Mouse (Mus musculus): Measurements from ENCODE around the gene H13. TPM values are rescaled to one million over a fixed set of nuclear protein-coding genes. Genes with fewer than 3 reads are reported as not detected.

Gene H13
- total RNA-seq, 2 experiments from 2014 or later: 169 to 173 TPM

DNA sequence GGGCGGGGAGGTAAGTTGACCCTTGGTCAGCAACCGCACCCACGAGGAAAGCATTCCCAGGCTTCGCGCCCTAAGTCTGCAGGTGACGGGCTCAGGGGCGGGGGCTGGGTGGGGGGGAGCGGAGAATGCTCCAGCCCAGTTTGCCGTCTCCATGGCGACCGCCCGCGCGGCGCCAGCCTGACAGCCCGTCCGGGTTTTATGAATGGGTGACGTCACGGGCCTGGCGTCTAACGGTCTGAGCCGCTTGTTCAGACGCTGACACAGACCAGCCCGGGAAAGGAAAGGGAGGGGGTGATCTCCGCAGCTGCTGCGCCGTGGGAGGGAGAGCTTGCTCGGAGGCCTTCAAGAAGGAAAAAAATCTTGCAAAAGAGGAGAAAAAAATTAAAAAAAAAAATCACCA is 65.7 kb downstream of the H13 start:
- DNase-seq: peak; percentile 98

DNA sequence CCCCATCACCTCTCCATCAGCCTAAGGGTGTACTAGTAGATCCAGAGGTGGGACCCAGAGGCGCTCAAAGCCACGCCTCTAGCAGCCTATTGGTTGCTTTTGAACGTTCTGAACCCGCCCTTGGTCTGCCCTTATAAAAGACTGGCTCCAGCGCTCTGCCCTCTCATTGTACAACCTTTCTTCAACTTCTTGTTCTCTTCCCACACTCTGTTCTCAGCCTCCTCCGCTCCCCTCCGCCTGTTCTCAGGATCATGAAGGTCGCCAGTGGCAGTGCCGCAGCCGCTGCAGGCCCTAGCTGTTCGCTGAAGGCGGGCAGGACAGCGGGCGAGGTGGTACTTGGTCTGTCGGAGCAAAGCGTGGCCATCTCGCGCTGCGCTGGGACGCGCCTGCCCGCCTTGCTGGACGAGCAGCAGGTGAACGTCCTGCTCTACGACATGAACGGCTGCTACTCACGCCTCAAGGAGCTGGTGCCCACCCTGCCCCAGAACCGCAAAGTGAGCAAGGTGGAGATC is 66.9 kb downstream of the H13 start, which contains the start of gene Id1:
TSS of gene Id1 (plus strand) at position 162 of the 512 bp plus-strand sequence.
- peak; percentile 89 to 91 for DNase-seq

DNA sequence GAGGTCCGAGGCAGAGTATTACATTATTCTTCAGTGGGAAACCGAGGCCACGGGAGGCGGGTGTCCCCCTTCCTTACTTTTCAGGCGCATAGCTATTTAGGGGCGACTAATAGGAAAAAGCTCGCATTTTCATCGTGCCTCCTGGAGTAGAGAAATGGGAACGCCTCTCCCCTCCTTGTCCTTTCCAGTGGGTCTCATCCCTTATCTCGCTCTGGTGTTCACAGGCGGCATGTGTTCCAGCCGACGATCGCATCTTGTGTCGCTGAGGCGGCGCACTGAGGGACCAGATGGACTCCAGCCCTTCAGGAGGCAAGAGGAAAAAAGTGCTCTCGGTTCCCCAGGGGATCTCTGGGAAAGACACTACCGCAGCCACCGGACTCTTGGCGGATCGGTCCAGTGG is 67.5 kb downstream of the H13 start:
- peak; percentile 44 to 53 for DNase-seq

DNA sequence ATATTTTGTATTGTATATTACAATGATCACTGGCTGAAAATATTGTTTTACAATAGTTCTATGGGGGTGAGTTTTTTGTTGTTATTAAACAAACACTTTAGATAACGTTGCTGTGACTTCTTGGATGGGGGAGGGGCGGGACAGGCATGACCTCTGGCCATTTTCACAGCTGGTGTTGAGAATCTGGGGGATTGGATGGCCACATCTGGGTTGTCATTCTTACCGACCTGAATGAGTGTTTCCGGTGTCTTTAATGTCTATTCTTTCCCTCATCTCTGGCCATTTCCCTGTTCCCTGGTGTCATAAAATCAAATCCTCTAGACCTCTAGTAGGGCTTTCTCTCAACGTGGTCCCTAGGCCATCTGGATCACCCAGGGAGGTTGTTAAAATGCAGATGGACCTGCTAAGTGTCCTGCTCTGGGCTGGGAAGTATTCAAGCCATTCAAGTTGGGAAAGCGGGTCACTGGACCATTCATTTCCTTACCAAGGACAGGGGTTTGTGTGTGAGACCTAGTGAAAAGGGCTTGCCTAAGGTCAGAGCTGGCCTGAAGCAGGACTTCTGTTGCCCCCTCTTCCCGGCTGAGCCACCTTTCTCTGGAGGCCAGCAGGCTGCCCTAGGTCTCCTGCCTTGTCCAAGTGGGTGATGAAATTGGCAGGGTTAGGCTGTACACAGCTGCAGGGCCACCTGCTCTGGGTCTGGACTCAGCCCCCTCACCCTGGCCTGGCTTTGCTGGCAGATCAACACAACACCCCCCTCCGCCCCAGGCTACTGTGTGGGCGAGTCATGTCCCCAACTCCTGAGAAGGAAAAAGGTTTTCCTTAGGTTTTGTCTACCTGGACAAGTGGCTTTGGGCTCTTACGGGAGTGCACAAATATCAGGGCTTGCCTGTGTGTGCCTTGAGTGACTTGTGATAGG is 68.3 kb downstream of the H13 start:
- peak; percentile 31 to 62 for DNase-seq

DNA sequence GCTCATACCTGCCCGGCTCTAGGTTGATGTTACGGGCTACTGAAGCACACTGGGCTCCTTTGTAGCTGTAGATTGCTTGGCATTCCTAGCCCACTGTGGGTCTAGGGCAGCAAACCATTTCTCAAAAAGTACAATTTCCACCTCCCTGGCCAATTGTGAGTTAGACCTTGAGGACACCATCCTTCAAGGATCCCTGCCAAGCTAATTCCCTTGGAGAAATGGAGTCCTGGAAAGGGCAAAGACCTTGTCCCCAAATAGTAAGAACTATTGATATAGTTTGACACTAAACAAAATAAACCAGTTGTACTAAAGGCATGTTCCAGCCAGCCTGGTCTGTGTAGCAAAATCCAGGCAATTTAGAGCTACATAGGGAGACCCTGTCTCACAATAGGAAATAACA is 69.1 kb downstream of the H13 start:
- peak in 1 of 2 experiments; percentile 25 for DNase-seq

DNA sequence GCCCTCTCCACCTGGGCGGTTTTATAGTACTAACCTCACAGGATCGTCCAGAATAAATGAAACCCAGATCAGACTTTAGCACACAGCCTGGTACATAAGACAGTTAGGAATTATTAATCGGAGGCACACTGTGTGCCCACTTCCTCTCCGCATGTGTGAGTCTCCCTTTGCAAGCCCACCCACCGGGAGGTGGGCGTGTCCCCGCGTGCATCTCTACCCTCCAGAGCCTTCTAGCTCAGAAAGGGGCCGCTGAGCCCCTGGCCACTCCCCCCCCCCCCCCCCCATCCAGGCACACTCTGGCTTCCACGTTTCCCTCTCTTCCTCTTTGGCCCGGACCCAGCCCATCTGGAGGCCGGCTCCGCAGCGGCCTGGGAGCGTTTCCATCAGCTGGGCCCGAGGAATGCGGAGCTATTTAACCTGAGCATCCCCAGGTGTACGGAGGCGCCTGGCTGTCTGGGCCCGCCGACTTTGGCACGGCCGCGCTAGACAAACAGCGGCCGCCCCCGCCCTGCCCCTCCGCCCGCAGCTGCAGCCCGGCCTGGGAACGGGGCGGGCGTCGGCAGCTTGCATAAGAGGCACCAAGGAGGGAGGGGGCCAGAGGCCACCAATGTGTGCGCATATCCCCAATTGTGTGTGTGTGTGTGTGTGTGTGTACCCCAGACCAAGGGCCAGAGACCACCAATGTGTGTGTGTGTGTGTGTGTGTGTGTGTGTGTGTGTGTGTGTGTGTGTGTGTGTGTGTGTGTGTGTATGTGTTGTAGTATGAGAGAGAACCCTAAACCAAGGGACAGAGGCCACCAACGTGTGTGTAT is 70.0 kb downstream of the H13 start:
- peak; percentile 69 to 85 for DNase-seq

DNA sequence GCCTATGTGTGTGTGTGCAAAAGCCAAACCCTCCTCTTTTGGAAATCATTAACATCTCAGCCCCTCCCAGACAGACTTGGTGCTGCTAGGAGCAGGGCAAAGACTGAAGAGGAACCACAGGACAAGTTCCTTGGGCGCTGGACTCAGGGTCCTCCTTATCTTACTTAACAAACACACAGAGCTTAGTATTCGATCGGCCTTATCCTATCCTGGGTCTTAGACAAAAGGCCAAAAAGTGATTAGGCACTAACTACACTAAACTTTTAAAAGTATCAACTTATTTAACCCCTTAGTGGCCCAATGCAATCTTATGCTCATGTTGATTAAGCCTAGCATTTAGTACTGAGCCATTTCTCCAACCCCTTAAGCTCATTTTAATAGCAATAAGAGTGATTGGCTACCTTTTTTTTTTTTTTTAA is 70.6 kb downstream of the H13 start:
- peak in 1 of 2 experiments; percentile 46 for DNase-seq

DNA sequence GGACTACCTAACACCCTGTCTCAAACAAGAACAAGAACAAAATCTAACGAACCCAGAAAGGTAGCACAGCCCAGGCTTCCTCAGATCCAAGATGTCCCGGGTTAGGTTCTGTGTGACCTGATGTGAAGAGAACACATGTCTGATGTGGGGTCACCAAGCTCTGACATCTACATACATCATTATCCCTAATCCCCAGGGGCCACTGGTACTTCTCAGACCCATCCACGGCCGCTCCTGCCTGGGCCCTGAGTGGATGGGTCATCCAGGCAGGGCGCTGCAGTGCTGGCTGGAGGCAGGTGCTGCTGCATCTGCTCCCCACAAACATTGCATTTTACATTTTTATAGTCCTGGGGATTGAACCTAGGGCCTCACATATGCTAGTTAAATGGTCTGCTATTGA is 71.2 kb downstream of the H13 start:
- DNase-seq: no peak

DNA sequence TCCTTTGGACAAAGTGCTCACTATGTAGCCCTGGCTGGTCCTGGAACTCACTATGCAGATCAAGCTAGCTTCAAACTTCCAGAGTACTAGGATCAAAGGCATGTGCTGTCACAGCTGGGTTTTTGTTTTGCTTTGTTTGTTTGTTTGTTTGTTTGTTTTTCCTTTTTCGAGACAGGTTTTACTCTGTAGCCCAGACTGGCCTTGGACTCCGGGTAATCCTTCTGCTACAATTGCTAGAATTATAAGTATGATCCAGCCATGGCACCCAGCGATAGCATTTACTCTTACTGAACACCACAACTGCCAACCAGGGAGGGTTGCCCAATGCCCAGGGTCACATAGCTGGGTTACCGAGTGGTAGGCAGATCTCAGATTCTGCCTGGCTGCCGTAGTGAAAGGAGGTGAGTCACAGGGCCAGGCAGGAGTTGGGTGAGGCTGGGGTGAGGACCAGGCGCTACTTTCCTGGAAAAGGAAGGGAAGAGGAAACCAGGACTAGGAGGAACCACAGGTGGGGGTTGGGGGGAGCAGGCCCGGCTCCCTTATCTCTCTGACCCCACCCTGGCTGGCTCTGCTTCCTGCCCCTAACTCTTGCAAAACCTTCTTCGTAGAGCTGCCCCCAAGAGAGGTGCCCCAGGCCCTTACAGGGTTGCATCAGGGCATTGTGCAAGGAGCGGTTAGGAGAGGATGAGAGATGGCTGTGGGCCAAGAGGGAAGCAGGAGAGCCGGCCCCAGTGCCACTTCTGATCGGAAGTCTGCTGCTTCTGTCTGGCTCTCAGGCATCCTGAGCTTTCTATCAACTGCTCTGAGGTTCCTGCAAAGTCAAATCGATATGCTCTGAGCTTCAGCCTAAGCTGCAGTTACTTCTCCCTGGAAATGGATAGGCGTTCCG is 72.1 kb downstream of the H13 start:
- peak; percentile 84 to 85 for DNase-seq

DNA sequence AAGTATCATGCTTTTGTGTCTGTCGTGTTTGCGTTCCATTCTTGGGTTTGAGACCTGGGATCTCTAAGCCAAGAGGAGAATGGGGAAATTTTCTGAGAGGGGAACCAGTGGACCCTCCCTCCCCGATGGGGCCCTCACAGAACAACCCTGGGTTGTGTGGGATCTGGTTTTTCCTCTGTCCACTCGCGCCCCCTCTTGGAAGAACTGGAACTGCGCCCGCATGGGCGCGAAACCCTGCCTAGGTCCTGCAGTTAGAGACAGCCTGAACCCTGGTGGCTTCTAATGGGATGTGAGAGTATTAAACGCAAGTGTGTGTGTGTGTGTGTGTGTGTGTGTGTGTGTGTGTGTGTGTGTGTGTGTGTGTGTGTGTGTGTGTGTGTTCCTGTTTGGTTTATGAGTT is 73.2 kb downstream of the H13 start:
- DNase-seq: peak; percentile 79 to 86

DNA sequence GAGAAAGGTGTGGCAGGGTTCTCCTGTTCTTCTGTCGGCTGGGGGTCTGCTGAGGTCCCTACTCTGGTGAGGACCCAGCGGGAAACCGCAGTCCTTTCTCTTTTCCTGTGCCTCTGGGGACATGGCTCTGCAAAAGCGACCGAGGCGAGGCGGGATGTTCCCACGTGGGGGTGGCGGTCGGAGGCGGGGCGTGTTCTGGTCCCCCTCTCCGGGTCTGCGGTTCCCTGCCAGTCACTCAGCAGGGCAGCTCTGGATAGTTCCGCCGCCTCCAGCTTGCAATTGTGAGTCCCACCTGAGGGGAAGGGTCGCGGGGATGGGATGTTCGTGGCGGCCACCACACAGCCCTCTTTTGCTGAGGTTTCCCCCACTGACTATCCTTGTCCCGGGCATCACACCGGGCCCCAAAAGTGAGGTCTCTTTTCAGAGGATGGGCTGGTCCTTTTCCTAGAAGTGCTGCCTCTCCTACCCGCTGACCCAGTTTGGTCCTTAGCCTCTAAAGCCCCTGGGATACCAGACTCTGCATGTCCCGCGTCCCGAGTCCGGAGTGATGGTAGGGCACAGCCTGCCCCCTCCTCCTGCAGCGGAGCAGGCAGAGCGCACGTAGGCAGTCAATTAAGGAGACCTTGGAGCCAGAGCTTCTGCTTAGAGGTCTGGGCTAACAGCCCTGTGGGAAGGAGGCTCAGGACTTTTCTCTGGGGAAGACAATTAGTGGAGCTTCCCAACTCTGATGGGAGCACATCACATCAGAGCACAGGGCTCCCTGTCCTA is 84.9 kb downstream of the H13 start, which contains the start of gene Cox4i2:
TSS of gene Cox4i2 (plus strand) at position 230 of the 768 bp plus-strand sequence.
- peak in 1 of 2 experiments; percentile 34 for DNase-seq

DNA sequence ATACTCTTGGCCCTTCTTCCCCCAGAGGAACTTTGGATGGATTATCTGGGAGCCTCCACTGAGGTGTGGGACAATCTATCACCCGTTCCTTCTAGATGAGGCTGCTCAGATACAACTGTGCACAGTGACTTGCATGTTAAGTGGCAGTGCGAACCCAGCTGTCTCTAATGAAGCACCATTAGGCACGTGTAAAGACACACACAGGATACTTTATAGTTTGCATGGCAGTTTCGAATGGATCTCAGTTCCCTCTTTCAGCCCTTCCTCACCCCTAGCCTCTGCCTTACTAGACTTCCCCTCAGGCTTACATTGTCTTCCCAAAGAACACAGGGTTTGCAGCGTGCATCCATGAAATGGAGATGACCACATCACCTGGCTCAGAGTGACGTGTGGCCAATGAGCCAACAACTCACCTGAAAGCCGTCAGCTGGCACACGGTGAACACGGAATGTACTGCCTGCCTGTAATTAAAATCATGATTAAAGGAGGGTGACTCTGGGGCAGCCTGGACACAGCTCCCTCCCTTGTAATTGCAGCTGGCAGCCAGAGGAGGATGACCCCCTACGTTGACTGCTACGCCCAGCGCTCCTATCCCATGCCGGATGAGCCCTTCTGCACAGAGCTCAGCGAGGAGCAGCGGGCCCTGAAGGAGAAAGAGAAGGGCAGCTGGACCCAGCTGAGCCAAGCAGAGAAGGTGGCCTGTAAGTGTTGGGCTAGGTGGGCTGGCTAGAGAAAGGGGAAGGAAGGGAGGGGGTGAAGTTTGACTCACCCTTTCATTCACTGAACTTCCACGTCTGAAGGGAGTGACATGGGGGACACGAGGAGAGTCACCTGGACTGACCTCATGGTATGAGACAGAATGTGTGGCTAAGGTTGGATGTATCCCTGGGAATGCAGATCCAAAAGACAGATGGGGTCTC is 87.5 kb downstream of the H13 start:
- DNase-seq: no peak

DNA sequence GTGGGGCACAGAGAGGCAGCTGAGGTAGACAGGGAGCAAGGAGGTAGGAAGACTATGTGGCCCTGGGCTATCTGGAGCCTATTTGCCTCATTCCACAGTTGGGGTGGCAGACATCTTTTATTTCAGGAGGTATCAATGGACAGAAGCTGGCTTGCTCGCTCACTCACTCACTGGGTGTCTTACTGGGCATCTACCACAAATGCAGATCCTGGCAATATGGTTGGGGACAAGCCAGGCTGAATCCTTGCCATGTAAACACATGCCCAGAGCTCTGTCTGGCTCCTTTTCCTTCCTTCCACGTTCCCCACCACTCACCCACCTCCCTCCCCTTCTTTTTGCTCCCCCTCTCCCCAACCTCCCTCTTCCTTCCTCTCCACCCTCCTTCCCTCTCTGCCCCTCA is 88.2 kb downstream of the H13 start:
- DNase-seq: no peak

Other genes starting within 250 kb of the H13 start
- gene Defb23, start 204.8 kb upstream of the H13 start, total RNA-seq (2021): not detected
- not detected for gene Defb20, start 192.4 kb upstream of the H13 start, total RNA-seq (2021)
- gene Defb22, start 179.3 kb upstream of the H13 start, total RNA-seq (2021): not detected
- not detected for gene Defb26, start 157.8 kb upstream of the H13 start, total RNA-seq (2021)
- not detected for gene Defb28, start 151.2 kb upstream of the H13 start, total RNA-seq (2021)
- not detected for gene Defb29, start 129.4 kb upstream of the H13 start, total RNA-seq (2021)
- not detected for gene Gm17416, start 100.1 kb upstream of the H13 start, total RNA-seq (2021)
- not detected for gene Defb21, start 96.7 kb upstream of the H13 start, total RNA-seq (2021)
- 1 to 10 TPM in 1 of 2 experiments, not detected in 1; 1.3 TPM for gene Defb19, start 89.1 kb upstream of the H13 start, total RNA-seq (2021)
- gene Defb45, start 70.1 kb upstream of the H13 start, total RNA-seq (2021): not detected
- gene Defb36, start 65.1 kb upstream of the H13 start, total RNA-seq (2021): 1 to 10 TPM in 1 of 2 experiments, not detected in 1; 1.3 TPM
- gene Defb25, start 46.4 kb upstream of the H13 start, total RNA-seq (2021): 1 to 10 TPM in 1 of 2 experiments, not detected in 1; 2.2 TPM
- gene Rem1, start 42.5 kb upstream of the H13 start, total RNA-seq (2021): 10 to 100 TPM in 1 of 2 experiments, 1 to 10 TPM in 1; 9.3 to 13.2 TPM
- 10 to 100 TPM; 27.2 to 31.7 TPM for gene Mcts2, start 17.6 kb downstream of the H13 start, total RNA-seq (2021)
- 100 to 1,000 TPM in 1 of 2 experiments, 10 to 100 TPM in 1; 68.4 to 105 TPM for gene Id1, start 66.8 kb downstream of the H13 start, total RNA-seq (2021)
- 1 to 10 TPM; 3.0 to 4.0 TPM for gene Cox4i2, start 84.7 kb downstream of the H13 start, total RNA-seq (2021)
- 10 to 100 TPM; 58.2 to 93.9 TPM for gene Bcl2l1, start 162.3 kb downstream of the H13 start, total RNA-seq (2021)
- gene Tpx2, start 178.5 kb downstream of the H13 start, total RNA-seq (2021): 1 to 10 TPM; 5.1 to 6.2 TPM
- gene Mylk2, start 241.9 kb downstream of the H13 start, total RNA-seq (2021): not detected